Mouse (Mus musculus): ENCODE measurements around the gene Trim38. TPM values are rescaled to one million over a fixed set of nuclear protein-coding genes. Genes with fewer than 3 reads are reported as not detected.

Trim38 gene
- polyA plus RNA-seq, 1 experiment from 2014 or later, result not detected

DNA sequence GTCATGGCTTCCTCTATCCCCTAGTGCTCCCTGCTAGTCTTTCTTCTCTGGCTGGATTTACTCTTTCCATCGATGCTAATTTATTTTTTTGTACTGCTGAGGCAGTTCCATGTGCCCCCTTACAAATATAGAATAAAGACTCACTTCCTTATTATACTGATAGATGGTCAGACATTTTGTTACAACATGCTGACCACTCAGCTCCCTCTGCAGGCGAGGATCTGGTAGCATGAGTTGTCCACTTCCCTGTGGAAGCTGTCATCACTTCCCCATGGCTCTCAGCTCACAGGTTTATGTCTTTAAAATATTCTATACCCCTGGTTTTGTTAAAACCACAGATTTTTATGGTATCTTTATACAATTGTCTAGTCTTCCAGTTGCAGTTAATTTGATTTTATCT lies 46.4 kb downstream of the Trim38 start:
- Histone ChIP-seq H3K4me1 (no peaks in the 10 kb centered on the region), H3K4me2 (no peak overlapping the region), H3K27me3 (replicated peaks) (no peaks in the 10 kb centered on the region), H3K4me3 (replicated peaks) (no peak overlapping the region), H3K9ac (replicated peaks) (no peak overlapping the region), H3K27ac (replicated peaks) (no peak overlapping the region), H3K9me3 (replicated peaks) (no peaks in the 10 kb centered on the region), H3K36me3 (no peaks in the 10 kb centered on the region)
- WGBS, result 80% methylated on average over 2 of the region's 2 CpGs
- ATAC-seq (ENCODE audit: low FRiP score), result no peak

DNA sequence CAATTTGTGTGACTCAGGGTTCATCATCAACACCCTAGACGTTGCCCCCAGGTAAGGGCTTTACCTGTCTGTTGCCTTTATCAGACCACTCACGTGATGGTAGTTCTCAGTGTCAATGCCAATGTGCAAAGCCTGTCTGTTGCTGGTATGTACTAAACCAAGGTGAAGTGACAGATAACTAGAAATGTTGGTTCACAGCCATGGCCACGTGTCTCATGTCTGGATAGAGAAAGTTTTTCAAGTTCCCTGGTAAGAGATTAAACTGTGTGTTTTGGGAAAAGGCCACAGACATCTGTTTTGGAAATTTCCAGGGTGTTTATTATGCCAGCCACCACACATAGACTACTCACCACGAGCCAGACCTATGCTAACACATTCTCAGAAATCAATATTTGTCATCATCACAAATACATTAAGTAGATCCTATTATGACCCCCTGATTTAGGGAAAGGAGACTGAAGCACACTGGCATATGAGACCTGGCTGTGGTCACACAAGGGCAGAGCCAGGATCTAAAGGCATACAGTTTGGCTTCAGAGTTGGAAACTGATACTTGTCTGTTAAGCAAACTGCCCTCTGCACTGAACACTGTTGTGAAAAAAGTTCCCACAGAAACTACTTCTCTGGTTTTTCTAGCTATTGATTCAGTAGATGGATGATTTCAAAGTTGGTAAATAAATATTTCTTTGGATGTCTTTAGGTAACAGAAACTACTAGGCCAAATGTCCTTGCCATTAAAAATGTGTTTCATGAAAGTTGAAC lies 50.6 kb downstream of the Trim38 start:
- ATAC-seq (ENCODE audit: low FRiP score), result no peak
- H3K4me1 ChIP-seq, result no peaks in the 10 kb centered on the region
- H3K27me3 ChIP-seq (replicated peaks), result no peaks in the 10 kb centered on the region
- no peaks in the 10 kb centered on the region for H3K36me3 ChIP-seq
- 75% methylated on average over 4 of the region's 4 CpGs for WGBS
- H3K9ac ChIP-seq (replicated peaks), result no peak overlapping the region
- H3K27ac ChIP-seq (replicated peaks), result no peak overlapping the region
- H3K4me3 ChIP-seq (replicated peaks), result no peak overlapping the region
- no peak overlapping the region for H3K4me2 ChIP-seq
- H3K9me3 ChIP-seq (replicated peaks), result no peaks in the 10 kb centered on the region

DNA sequence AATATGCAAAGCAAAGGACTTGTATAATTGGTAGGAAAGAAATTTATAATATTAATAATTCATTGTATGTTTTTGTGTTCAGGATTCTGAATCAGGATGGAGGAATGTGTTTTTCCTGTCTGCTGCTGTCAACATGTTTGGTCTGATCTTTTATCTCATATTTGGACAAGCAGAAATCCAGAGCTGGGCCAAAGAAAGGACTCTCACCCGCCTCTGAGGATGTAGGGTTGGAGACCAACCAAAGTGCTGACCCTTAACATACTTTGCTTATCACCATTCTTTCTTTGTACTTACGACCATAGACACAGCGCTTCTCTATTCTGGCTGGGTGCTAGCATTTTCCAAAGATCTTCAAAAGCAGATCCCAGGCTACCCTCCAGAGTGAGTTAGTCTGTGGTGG lies 52.5 kb downstream of the Trim38 start:
- WGBS, result 88% methylated on average over 3 of the region's 3 CpGs

GRCm38 (mm10) chr13:23826606-23827005 lies 56.9 kb downstream of the Trim38 start:
- H3K4me2 ChIP-seq, result no peak overlapping the region
- no peak overlapping the region for H3K27ac ChIP-seq (replicated peaks)
- H3K4me1 ChIP-seq, result no peaks in the 10 kb centered on the region
- H3K36me3 ChIP-seq, result no peaks in the 10 kb centered on the region
- H3K9ac ChIP-seq (replicated peaks), result no peak overlapping the region
- H3K4me3 ChIP-seq (replicated peaks), result no peak overlapping the region
- 72% methylated on average over 3 of the region's 3 CpGs for WGBS
- no peak for ATAC-seq (ENCODE audit: low FRiP score)
- H3K27me3 ChIP-seq (replicated peaks), result no peaks in the 10 kb centered on the region
- H3K9me3 ChIP-seq (replicated peaks), result no peaks in the 10 kb centered on the region

More for the DNA sequence above, 52.5 kb downstream of the Trim38 start:
- Histone ChIP-seq H3K4me2 (no peak overlapping the region), H3K4me1 (no peaks in the 10 kb centered on the region), H3K27me3 (replicated peaks) (no peaks in the 10 kb centered on the region), H3K4me3 (replicated peaks) (no peak overlapping the region), H3K27ac (replicated peaks) (no peak overlapping the region), H3K9me3 (replicated peaks) (no peaks in the 10 kb centered on the region), H3K36me3 (no peaks in the 10 kb centered on the region), H3K9ac (replicated peaks) (no peak overlapping the region)
- no peak for ATAC-seq (ENCODE audit: low FRiP score)

- 8% methylated on average over 6 of the region's 6 CpGs for WGBS
- ATAC-seq (ENCODE audit: low FRiP score), result peak; percentile 61; the same call in 1 of the 2 replicates
- H3K9ac ChIP-seq (replicated peaks), result no peak overlapping the region
- no peaks in the 10 kb centered on the region for H3K9me3 ChIP-seq (replicated peaks)
- H3K36me3 ChIP-seq, result no peaks in the 10 kb centered on the region
- H3K27me3 ChIP-seq (replicated peaks), result no peaks in the 10 kb centered on the region
- H3K4me1 ChIP-seq, result no peaks in the 10 kb centered on the region
- no peak overlapping the region; the same call in 1 of the 2 replicates for H3K4me2 ChIP-seq
- H3K4me3 ChIP-seq (replicated peaks), result no peak overlapping the region
- no peak overlapping the region for H3K27ac ChIP-seq (replicated peaks)
Measured at GRCm38 (mm10) chr13:23833053-23833452, 63.3 kb downstream of the Trim38 start.

DNA sequence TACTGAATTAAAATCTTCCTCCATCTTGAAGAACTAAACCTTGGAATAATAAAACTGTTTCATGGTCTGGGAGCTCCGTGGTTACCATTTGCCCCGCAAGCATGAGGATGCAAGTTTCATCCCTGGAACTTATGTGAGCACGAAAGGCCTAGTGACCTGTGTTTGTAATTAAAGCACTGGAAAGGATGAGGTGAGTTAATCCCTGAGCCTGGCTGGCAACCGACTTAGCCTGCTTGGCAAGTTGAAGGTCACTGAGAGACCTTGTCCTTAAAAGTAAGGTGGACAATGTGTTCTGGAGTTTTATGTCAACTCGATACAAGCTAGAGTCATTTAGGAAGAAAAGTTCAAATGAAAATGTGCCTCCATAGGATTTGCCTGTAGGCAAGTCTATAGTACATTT lies 65.1 kb downstream of the Trim38 start:
- H3K9ac ChIP-seq (replicated peaks), result no peak overlapping the region
- ATAC-seq (ENCODE audit: low FRiP score), result no peak
- no peak overlapping the region for H3K4me3 ChIP-seq (replicated peaks)
- no peaks in the 10 kb centered on the region for H3K27me3 ChIP-seq (replicated peaks)
- no peaks in the 10 kb centered on the region for H3K36me3 ChIP-seq
- H3K4me2 ChIP-seq, result no peak overlapping the region
- no peak overlapping the region for H3K27ac ChIP-seq (replicated peaks)
- H3K9me3 ChIP-seq (replicated peaks), result no peaks in the 10 kb centered on the region
- WGBS, result 92% methylated on average over 5 of the region's 5 CpGs
- no peaks in the 10 kb centered on the region for H3K4me1 ChIP-seq

DNA sequence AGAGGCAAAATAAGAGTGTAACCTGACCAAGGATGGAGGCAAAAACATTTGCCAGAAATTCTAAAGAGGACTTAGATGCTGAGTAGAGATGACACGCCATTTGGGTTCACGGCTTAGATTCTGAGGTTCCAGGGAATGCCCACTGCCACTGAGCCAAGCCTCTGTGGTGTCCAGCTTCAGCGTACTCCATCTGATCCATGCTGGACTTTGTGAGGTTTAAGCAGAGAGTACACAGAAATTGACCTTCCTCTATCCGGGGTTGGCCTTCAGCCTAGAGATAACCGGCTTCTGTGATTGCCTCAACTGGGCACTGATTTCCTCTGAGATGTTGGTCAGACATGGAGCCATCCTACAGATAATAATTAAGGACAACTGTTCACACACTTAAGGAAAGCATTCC lies 66.9 kb downstream of the Trim38 start:
- no peak overlapping the region for H3K4me3 ChIP-seq (replicated peaks)
- no peaks in the 10 kb centered on the region for H3K4me1 ChIP-seq
- no peaks in the 10 kb centered on the region for H3K27me3 ChIP-seq (replicated peaks)
- no peak overlapping the region for H3K27ac ChIP-seq (replicated peaks)
- H3K9ac ChIP-seq (replicated peaks), result no peak overlapping the region
- no peak overlapping the region for H3K4me2 ChIP-seq
- H3K36me3 ChIP-seq, result no peaks in the 10 kb centered on the region
- WGBS, result 95% methylated on average over 5 of the region's 5 CpGs
- H3K9me3 ChIP-seq (replicated peaks), result no peaks in the 10 kb centered on the region
- no peak for ATAC-seq (ENCODE audit: low FRiP score)

DNA sequence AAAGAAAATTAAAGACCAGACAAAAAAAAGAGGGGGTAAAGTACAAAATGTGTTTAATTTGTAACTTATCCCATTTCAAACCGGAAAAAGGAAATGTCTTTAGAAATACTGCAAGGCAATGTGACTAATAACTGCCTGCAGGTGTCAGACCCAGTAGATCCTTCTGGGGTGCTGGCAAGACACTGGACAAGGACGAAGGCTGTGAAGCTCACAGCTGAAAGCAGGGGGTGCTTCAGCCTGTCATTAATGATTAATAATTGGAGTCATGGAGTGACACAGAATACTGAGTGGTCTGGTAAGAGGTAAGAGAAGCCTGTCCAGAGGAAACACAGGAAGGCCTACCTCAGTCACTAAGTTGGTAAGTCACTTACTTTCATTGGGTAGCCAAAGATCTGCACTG lies 69.6 kb downstream of the Trim38 start, which contains the start of gene Slc17a3:
Slc17a3 (plus strand) TSS at position 127 of the 400 bp plus-strand sequence.
- H3K4me2 ChIP-seq, result no peak within 1 kb of the TSS
- no peak within 1 kb of the TSS for H3K27ac ChIP-seq (replicated peaks)
- 77% methylated on average over 2 of the region's 2 CpGs for WGBS
- ATAC-seq (ENCODE audit: low FRiP score), result no peak
- H3K9ac ChIP-seq (replicated peaks), result no peak within 1 kb of the TSS
- no peaks in the 10 kb centered on the region for H3K4me1 ChIP-seq
- no peaks in the 10 kb centered on the region for H3K27me3 ChIP-seq (replicated peaks)
- no peaks in the 10 kb centered on the region for H3K9me3 ChIP-seq (replicated peaks)
- no peaks in the 10 kb centered on the region for H3K36me3 ChIP-seq
- H3K4me3 ChIP-seq (replicated peaks), result no peak within 1 kb of the TSS

Small RNAs within 50 kb of the gene (microRNA-seq; reads per million reads assigned to microRNA genes)
- gene Gm44314 (not detected), gene Gm44484 (not detected)

Other genes starting within 250 kb of the Trim38 start
- gene Hist1h4h, start 238.9 kb upstream of the Trim38 start, polyA plus RNA-seq (2015; fragmentation: Nextera tagmentation; extraction: Ambion mirVana), result 1.5 and 4.5 TPM in 2 replicates
- gene Hist1h2af, start 236.0 kb upstream of the Trim38 start, polyA plus RNA-seq (2015; fragmentation: Nextera tagmentation; extraction: Ambion mirVana), result 0.77 TPM in 1 of 2 replicates, not detected in the other
- 0.51 and 0.64 TPM in 2 replicates for gene Hist1h3g, start 234.5 kb upstream of the Trim38 start, polyA plus RNA-seq (2015; fragmentation: Nextera tagmentation; extraction: Ambion mirVana)
- 0.22 and 0.51 TPM in 2 replicates for gene Hist1h2bh, start 226.5 kb upstream of the Trim38 start, polyA plus RNA-seq (2015; fragmentation: Nextera tagmentation; extraction: Ambion mirVana)
- gene Hist1h3f, start 225.9 kb upstream of the Trim38 start, polyA plus RNA-seq (2015; fragmentation: Nextera tagmentation; extraction: Ambion mirVana), result not detected in 2 replicates
- not detected in 2 replicates for gene Hist1h4f, start 218.3 kb upstream of the Trim38 start, polyA plus RNA-seq (2015; fragmentation: Nextera tagmentation; extraction: Ambion mirVana)
- gene Hist1h1d, start 216.7 kb upstream of the Trim38 start, polyA plus RNA-seq (2015; fragmentation: Nextera tagmentation; extraction: Ambion mirVana), result 0.09 and 0.13 TPM in 2 replicates
- 1.1 and 1.7 TPM in 2 replicates for gene Hist1h3e, start 207.5 kb upstream of the Trim38 start, polyA plus RNA-seq (2015; fragmentation: Nextera tagmentation; extraction: Ambion mirVana)
- gene Hist1h2ae, start 198.7 kb upstream of the Trim38 start, polyA plus RNA-seq (2015; fragmentation: Nextera tagmentation; extraction: Ambion mirVana), result 12.5 and 25.5 TPM in 2 replicates
- gene Hist1h2bg, start 198.5 kb upstream of the Trim38 start, polyA plus RNA-seq (2015; fragmentation: Nextera tagmentation; extraction: Ambion mirVana), result 2.2 and 2.9 TPM in 2 replicates
- gene Hist1h2bf, start 195.7 kb upstream of the Trim38 start, polyA plus RNA-seq (2015; fragmentation: Nextera tagmentation; extraction: Ambion mirVana), result 2.7 TPM in 1 of 2 replicates, not detected in the other
- gene Hist1h2ad, start 195.5 kb upstream of the Trim38 start, polyA plus RNA-seq (2015; fragmentation: Nextera tagmentation; extraction: Ambion mirVana), result 0.97 TPM in 1 of 2 replicates, not detected in the other
- 0.88 and 2.0 TPM in 2 replicates for gene Hist1h3d, start 194.2 kb upstream of the Trim38 start, polyA plus RNA-seq (2015; fragmentation: Nextera tagmentation; extraction: Ambion mirVana)
- 31.8 and 54.1 TPM in 2 replicates for gene Hist1h4d, start 188.3 kb upstream of the Trim38 start, polyA plus RNA-seq (2015; fragmentation: Nextera tagmentation; extraction: Ambion mirVana)
- 1.7 and 2.0 TPM in 2 replicates for gene Hist1h2be, start 148.8 kb upstream of the Trim38 start, polyA plus RNA-seq (2015; fragmentation: Nextera tagmentation; extraction: Ambion mirVana)
- gene Hist1h1e, start 147.4 kb upstream of the Trim38 start, polyA plus RNA-seq (2015; fragmentation: Nextera tagmentation; extraction: Ambion mirVana), result 4.3 and 7.0 TPM in 2 replicates
- gene Hist1h2ac, start 86.0 kb upstream of the Trim38 start, polyA plus RNA-seq (2015; fragmentation: Nextera tagmentation; extraction: Ambion mirVana), result 0.26 and 0.54 TPM in 2 replicates
- 18.4 and 26.8 TPM in 2 replicates for gene Hist1h2bc, start 85.7 kb upstream of the Trim38 start, polyA plus RNA-seq (2015; fragmentation: Nextera tagmentation; extraction: Ambion mirVana)
- gene Hist1h1t, start 74.1 kb upstream of the Trim38 start, polyA plus RNA-seq (2015; fragmentation: Nextera tagmentation; extraction: Ambion mirVana), result not detected in 2 replicates
- gene Hist1h4c, start 71.5 kb upstream of the Trim38 start, polyA plus RNA-seq (2015; fragmentation: Nextera tagmentation; extraction: Ambion mirVana), result 2.7 and 2.8 TPM in 2 replicates
- gene Hfe, start 59.1 kb upstream of the Trim38 start, polyA plus RNA-seq (2015; fragmentation: Nextera tagmentation; extraction: Ambion mirVana), result 3.7 and 4.6 TPM in 2 replicates
- gene Hist1h1c, start 31.1 kb upstream of the Trim38 start, polyA plus RNA-seq (2015; fragmentation: Nextera tagmentation; extraction: Ambion mirVana), result 7.4 and 13.8 TPM in 2 replicates
- gene Hist1h3c, start 24.3 kb upstream of the Trim38 start, polyA plus RNA-seq (2015; fragmentation: Nextera tagmentation; extraction: Ambion mirVana), result 0.78 and 2.4 TPM in 2 replicates
- 0.83 TPM in 1 of 2 replicates, not detected in the other for gene Hist1h2bb, start 23.2 kb upstream of the Trim38 start, polyA plus RNA-seq (2015; fragmentation: Nextera tagmentation; extraction: Ambion mirVana)
- 3.0 and 12.1 TPM in 2 replicates for gene Hist1h2ab, start 18.8 kb upstream of the Trim38 start, polyA plus RNA-seq (2015; fragmentation: Nextera tagmentation; extraction: Ambion mirVana)
- gene Hist1h3b, start 17.6 kb upstream of the Trim38 start, polyA plus RNA-seq (2015; fragmentation: Nextera tagmentation; extraction: Ambion mirVana), result 1.2 and 2.0 TPM in 2 replicates
- gene Hist1h4b, start 12.9 kb upstream of the Trim38 start, polyA plus RNA-seq (2015; fragmentation: Nextera tagmentation; extraction: Ambion mirVana), result 1.0 and 2.6 TPM in 2 replicates
- not detected in 2 replicates for gene Hist1h4a, start 8.7 kb upstream of the Trim38 start, polyA plus RNA-seq (2015; fragmentation: Nextera tagmentation; extraction: Ambion mirVana)
- 1.4 and 2.3 TPM in 2 replicates for gene Hist1h3a, start 7.5 kb upstream of the Trim38 start, polyA plus RNA-seq (2015; fragmentation: Nextera tagmentation; extraction: Ambion mirVana)
- gene Hist1h1a, start 6.2 kb upstream of the Trim38 start, polyA plus RNA-seq (2015; fragmentation: Nextera tagmentation; extraction: Ambion mirVana), result 0.44 and 0.60 TPM in 2 replicates
- not detected in 2 replicates for gene Slc17a2, start 37.1 kb downstream of the Trim38 start, polyA plus RNA-seq (2015; fragmentation: Nextera tagmentation; extraction: Ambion mirVana)
- 0.08 TPM in 1 of 2 replicates, not detected in the other for gene Slc17a3, start 69.5 kb downstream of the Trim38 start, polyA plus RNA-seq (2015; fragmentation: Nextera tagmentation; extraction: Ambion mirVana)
- not detected in 2 replicates for gene Slc17a1, start 97.8 kb downstream of the Trim38 start, polyA plus RNA-seq (2015; fragmentation: Nextera tagmentation; extraction: Ambion mirVana)
- 0.15 and 1.1 TPM in 2 replicates for gene Slc17a4, start 145.1 kb downstream of the Trim38 start, polyA plus RNA-seq (2015; fragmentation: Nextera tagmentation; extraction: Ambion mirVana)
- gene Hist1h2ba, start 164.2 kb downstream of the Trim38 start, polyA plus RNA-seq (2015; fragmentation: Nextera tagmentation; extraction: Ambion mirVana), result not detected in 2 replicates
- gene Hist1h2aa, start 164.5 kb downstream of the Trim38 start, polyA plus RNA-seq (2015; fragmentation: Nextera tagmentation; extraction: Ambion mirVana), result not detected in 2 replicates
- 0.77 and 1.3 TPM in 2 replicates for gene Scgn, start 221.3 kb downstream of the Trim38 start, polyA plus RNA-seq (2015; fragmentation: Nextera tagmentation; extraction: Ambion mirVana)

Data from neural tube, embryonic 15.5 days (tissue).